Mouse (Mus musculus): ENCODE data around the gene Hs3st3b1.

Gene Hs3st3b1

GRCm38 (mm10) chr11:63924286-63924930 is 2.3 kb upstream of the Hs3st3b1 start:
- in situ Hi-C loops (cut with MseI, MboI), result loop anchor here (5.0 to 25.0 kb wide), 2 partner anchors 33 to 513 kb away; partner anchors contain the start of genes F930015N05Rik (in 2 of the 2) and Hs3st3a1 (in 2 of the 2)

GRCm38 (mm10) chr11:63923386-63923785 is 1.3 kb upstream of the Hs3st3b1 start:
- in situ Hi-C loops (cut with MseI, MboI), result loop anchor here (5.0 to 25.0 kb wide), 2 partner anchors 34 to 514 kb away; partner anchors contain the start of genes F930015N05Rik (in 2 of the 2) and Hs3st3a1 (in 2 of the 2)

DNA sequence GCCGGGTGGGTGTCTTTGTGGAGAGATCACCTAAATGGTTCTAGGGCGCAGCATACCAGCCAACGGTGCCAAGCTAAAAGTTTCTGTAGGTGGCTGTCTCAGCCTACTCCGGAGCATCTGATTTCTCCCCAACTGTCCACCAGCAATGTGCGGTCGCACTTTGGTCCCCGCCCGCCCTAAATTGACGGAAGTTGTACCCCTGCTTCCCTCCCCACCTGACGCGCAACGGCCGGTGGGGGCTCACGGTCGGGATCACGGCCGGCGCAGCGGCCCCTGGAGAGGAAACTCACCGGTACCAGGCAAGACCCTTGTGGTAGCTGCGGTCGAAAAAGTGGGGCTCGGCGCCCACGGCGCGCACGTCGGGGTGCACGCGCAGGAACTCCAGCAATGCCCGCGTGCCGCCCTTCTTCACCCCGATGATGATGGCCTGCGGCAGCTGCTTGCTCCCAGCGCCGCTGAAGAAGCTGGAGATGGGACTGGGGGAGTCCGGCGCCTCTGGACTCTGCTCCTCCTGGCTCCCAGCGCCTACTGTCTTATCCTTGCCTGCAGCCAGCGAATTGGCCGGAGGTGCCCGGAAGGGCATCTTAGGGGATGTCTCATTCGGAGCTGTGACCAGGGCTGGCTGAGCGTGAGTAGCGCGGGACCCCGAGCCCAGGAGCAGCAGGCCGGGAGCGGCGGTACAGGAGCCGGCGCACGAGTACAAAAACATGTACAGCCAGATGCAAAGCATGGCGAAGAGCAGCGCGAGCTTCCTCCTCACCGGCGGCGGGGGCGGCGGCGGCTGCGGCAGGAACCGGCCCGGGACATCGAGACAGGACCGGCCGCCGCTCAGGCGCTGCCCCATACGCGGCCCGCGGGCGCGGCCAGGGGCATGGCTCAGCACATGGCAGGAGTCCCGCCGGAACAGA is 792 bp downstream of the Hs3st3b1 start:
- in situ Hi-C loops (cut with MseI, MboI), result loop anchor here (5.0 to 25.0 kb wide), 2 partner anchors 36 to 516 kb away; partner anchors contain the start of genes F930015N05Rik (in 2 of the 2) and Hs3st3a1 (in 2 of the 2)

DNA sequence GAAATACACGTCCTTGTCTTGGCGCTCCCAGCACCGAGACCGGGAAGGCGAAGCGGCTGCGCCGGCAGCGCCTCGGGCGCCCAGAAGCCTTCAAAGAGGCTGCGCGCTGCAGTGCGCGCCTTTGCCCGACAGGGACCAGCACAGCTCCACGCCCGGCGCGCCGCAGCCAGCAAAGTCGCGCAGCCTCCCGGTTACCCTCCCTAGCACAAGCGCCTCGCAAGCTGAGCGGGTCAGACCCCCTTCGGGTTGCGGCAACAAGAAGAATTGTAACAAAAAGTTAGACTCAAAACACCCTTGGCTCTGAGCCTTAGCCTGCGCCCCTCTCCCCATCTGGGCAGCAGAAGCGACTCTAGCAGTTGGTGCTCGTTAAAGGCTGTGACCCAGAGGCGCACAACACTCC is 1.6 kb downstream of the Hs3st3b1 start:
- in situ Hi-C loops (cut with MseI, MboI), result loop anchor here (5.0 to 25.0 kb wide), 2 partner anchors 37 to 517 kb away; partner anchors contain the start of genes F930015N05Rik (in 2 of the 2) and Hs3st3a1 (in 2 of the 2)

DNA sequence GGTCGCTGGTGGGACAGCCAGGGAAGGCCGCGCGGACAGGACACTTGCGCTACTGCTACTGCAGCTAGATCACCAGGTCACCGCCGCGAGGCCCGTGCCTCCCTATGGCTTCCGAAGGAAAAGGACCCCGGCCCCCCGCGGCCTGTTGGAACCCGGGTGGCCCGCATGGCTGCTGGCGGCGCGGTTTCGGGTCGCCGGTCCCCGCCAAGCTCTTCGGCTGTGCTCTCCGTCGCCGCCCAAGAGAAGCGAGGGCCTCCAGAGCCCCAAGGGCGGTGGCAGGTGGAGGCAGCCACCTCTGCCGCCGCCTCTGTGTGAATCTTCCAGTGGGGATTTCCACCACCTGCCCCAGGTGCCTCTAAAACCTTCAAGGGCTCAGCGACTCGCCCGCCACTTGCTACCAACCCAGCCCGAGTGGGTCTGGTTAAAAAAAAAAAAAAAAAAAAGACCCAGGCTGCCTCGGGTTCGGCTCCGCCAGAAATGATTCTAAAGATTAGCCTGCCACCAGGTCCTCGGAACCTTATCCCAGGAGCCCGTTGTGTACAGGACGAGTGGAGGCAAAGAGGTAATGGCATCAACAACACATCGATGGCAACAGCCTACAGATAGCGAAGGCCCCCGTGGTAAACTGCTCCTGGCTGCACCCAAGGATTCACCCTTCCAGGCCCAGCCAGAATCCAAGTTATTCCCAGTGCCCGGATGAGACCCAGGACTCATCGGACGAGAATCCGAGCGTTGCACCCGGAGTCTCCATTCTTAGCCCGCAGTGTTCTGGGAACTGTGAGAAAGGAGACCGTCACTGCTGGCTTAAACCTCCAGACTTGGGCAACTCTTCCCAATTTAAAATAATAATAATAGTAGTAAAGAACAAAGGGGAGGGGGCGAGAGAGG is 2.6 kb downstream of the Hs3st3b1 start:
- in situ Hi-C loops (cut with MseI, MboI), result loop anchor here (5.0 to 25.0 kb wide), 2 partner anchors 38 to 518 kb away; partner anchors contain the start of genes F930015N05Rik (in 2 of the 2) and Hs3st3a1 (in 2 of the 2)

DNA sequence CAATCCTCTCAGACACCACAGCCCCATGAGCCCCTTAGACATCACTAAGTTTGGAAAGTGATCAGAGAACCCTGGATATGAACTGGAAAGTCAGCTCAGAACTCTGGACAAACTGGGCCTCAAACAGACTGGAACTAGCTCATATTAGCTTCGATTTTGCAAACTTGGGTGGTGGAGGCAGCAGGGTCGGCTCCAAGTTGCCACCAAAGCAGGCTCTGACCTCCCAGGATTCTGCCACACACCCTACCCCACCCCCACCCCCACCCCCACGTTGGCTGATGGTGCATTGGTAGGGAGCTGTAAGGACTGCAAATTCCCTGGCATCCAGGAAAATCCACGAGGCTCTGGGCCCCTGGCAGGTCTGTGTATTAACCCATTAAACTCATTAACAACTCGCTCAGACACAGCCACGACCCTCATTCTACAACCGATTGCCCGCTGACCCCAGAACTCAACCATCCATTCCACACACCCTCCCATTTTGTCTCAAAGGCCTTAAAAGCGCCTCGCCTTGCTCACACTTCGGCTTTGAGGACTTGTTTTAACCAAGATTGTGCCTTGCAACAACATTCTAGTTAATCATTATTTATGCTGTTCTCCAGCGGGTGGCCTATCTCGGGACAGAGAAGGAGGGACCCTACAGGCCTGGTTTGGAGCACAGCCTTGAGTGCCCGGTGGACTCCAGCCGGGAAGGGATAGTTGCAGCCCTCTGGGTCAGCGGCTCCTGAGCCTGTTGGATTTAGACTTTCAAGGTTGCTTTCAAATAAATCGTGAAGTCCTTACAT is 3.6 kb downstream of the Hs3st3b1 start:
- in situ Hi-C loops (cut with MseI, MboI), result loop anchor here (25.0 kb wide), 1 partner anchor 519 kb away; the partner anchor contains the start of genes F930015N05Rik (in 2 of the 2) and Hs3st3a1 (in 2 of the 2)

GRCm38 (mm10) chr11:63917561-63917960 is 4.5 kb downstream of the Hs3st3b1 start:
- in situ Hi-C loops (cut with MseI, MboI), result loop anchor here (25.0 kb wide), 1 partner anchor 520 kb away; the partner anchor contains the start of genes F930015N05Rik (in 2 of the 2) and Hs3st3a1 (in 2 of the 2)

DNA sequence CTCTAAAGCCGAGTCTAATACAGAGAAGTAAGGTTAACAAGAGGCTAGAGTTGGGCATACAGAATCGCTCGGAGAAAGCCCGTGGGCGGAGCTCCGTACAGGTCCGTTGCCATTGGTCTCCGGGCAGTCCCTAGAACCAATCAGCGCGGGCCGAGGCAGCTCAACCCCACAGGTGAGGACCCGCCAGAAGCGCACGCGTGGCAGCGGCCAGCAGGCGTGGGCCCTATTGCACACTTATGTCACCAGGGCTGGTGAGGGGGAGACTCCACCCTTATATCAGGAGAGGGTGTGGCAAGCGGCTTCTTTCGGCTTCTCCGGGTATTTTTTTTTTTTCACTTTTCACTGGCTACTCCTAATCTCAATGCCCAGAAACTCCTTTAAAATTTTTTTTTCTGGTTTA is 7.7 kb downstream of the Hs3st3b1 start:
- in situ Hi-C loops (cut with MseI, MboI), result loop anchor here (25.0 kb wide), 1 partner anchor 523 kb away; the partner anchor contains the start of genes F930015N05Rik (in 2 of the 2) and Hs3st3a1 (in 2 of the 2)

GRCm38 (mm10) chr11:63913936-63914335 is 8.2 kb downstream of the Hs3st3b1 start:
- in situ Hi-C loops (cut with MseI, MboI), result loop anchor here (25.0 kb wide), 1 partner anchor 523 kb away; the partner anchor contains the start of genes F930015N05Rik (in 2 of the 2) and Hs3st3a1 (in 2 of the 2)

- in situ Hi-C loops (cut with MseI, MboI), result loop anchor here (25.0 kb wide), 1 partner anchor 526 kb away; the partner anchor contains the start of genes F930015N05Rik (in 2 of the 2) and Hs3st3a1 (in 2 of the 2)
These were observed 11.1 kb downstream of the Hs3st3b1 start for GRCm38 (mm10) chr11:63911001-63911400.

GRCm38 (mm10) chr11:63909961-63910360 is 12.1 kb downstream of the Hs3st3b1 start:
- in situ Hi-C loops (cut with MseI, MboI), result loop anchor here (25.0 kb wide), 1 partner anchor 527 kb away; the partner anchor contains the start of genes F930015N05Rik (in 2 of the 2) and Hs3st3a1 (in 2 of the 2)

DNA sequence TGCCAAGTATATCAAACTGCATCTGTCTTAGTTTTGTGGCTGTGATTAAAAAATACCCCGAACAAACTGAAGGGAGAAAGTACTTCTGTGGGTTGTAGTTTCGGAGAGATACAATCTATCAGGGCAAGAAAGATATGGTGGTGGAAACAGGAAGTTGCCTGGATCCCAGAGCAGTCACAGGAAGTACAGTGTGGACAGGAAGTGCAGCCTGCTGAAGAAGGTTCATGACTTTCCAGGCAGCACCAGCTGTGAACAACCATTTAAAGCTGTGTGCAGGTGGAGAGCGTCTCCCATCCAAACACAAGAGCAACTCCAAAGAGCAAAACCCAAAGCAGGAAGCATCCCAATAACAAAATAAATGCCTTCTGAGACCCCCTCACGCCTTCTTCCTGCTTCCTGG is 13.6 kb downstream of the Hs3st3b1 start:
- in situ Hi-C loops (cut with MseI, MboI), result loop anchor here (25.0 kb wide), 1 partner anchor 529 kb away; the partner anchor contains the start of genes F930015N05Rik (in 2 of the 2) and Hs3st3a1 (in 2 of the 2)

GRCm38 (mm10) chr11:63906552-63907353 is 15.3 kb downstream of the Hs3st3b1 start:
- in situ Hi-C loops (cut with MseI, MboI), result loop anchor here (25.0 kb wide), 1 partner anchor 531 kb away; the partner anchor contains the start of genes F930015N05Rik (in 2 of the 2) and Hs3st3a1 (in 2 of the 2)

- in situ Hi-C loops (cut with MseI, MboI), result loop anchor here (25.0 kb wide), 1 partner anchor 533 kb away; the partner anchor contains the start of genes F930015N05Rik (in 2 of the 2) and Hs3st3a1 (in 2 of the 2)
These were observed 17.3 kb downstream of the Hs3st3b1 start for GRCm38 (mm10) chr11:63904787-63905186.

GRCm38 (mm10) chr11:63898509-63899168 is 23.5 kb downstream of the Hs3st3b1 start:
- in situ Hi-C loops (cut with MseI, MboI), result no loop called here

GRCm38 (mm10) chr11:63897856-63898508 is 24.1 kb downstream of the Hs3st3b1 start:
- in situ Hi-C loops (cut with MseI, MboI), result no loop called here

- in situ Hi-C loops (cut with MseI, MboI), result no loop called here
These were observed 25.1 kb downstream of the Hs3st3b1 start for GRCm38 (mm10) chr11:63897011-63897410.

Data from mouse trophoblast stem cell (cell line).